In genomic region chr5:110544691-110545069, GRCm38 (mm10) we compare ENCODE assay signal across 8 mouse cellular contexts. TPM values are rescaled to one million over a fixed set of nuclear protein-coding genes. Genes with fewer than 3 reads are reported as not detected.
DNase-seq lines count a peak whose midpoint lies in the region; ATAC-seq and TF ChIP-seq lines count a peak whose summit lies in the region.

No protein-coding gene starts in this region.

- H3K27ac ChIP-seq in ES-Bruce4 (ENCODE audit: insufficient read depth, low read length) = no peak overlapping the region
- H3K27ac ChIP-seq in forebrain, embryonic 13.5 days = no peak overlapping the region
- H3K27ac ChIP-seq in limb, embryonic 15.5 days = no peak overlapping the region

- 2% methylated on average over 24 of the region's 24 CpGs for WGBS in forebrain, embryonic 13.5 days
- WGBS in limb, embryonic 15.5 days = 2% methylated on average over 24 of the region's 24 CpGs

- no peak for TF ChIP-seq POLR2A in ES-Bruce4 (IDR thresholded peaks at IDR 0.05; ENCODE audit: insufficient read depth, low read length)

- no peak for TF ChIP-seq CTCF in ES-Bruce4 (IDR thresholded peaks at IDR 0.05; ENCODE audit: low read depth, low read length)

- peak overlapping the region; percentile 69 for H3K4me2 ChIP-seq in forebrain, embryonic 13.5 days
- H3K4me2 ChIP-seq in limb, embryonic 15.5 days = peak overlapping the region; percentile 78

- no peaks in the 10 kb centered on the region for H3K27me3 ChIP-seq in ES-Bruce4 (ENCODE audit: control insufficient read depth, insufficient read depth, low read length, poor library complexity, severe bottlenecking)
- H3K27me3 ChIP-seq in forebrain, embryonic 13.5 days = peaks cover 68% of the 10 kb centered on the region
- peaks cover 78% of the 10 kb centered on the region for H3K27me3 ChIP-seq in limb, embryonic 15.5 days

- no peaks in the 10 kb centered on the region for H3K36me3 ChIP-seq in ES-Bruce4 (ENCODE audit: control insufficient read depth, insufficient read depth, low read length, poor library complexity, severe bottlenecking)
- H3K36me3 ChIP-seq in forebrain, embryonic 13.5 days (ENCODE audit: poor library complexity, severe bottlenecking) = no peaks in the 10 kb centered on the region
- no peaks in the 10 kb centered on the region for H3K36me3 ChIP-seq in limb, embryonic 15.5 days

- H3K9ac ChIP-seq in ES-Bruce4 (ENCODE audit: low read depth, poor library complexity, severe bottlenecking) = peak overlapping the region; percentile 61; the same call in 1 of the 2 replicates
- H3K9ac ChIP-seq in forebrain, embryonic 13.5 days = peak overlapping the region; percentile 65
- H3K9ac ChIP-seq in limb, embryonic 15.5 days = no peak overlapping the region

- peak; percentile 55 for DNase-seq in cerebellum, adult 11-12 months
- no peak for DNase-seq in cerebellum, postnatal 4 days (ENCODE audit: low spot score in 2 of 2)
- no peak for DNase-seq in thymus, postnatal 10 days (ENCODE audit: low spot score in 2 of 2)
- no peak for DNase-seq in spleen, postnatal 4 days (ENCODE audit: low spot score in 2 of 2)
- no peak for DNase-seq in layer of hippocampus, postnatal 25 days (ENCODE audit: extremely low spot score in 1 of 2, low spot score in 1 of 2)

- H3K9me3 ChIP-seq in ES-Bruce4 (replicated peaks; ENCODE audit: control insufficient read depth, insufficient read depth, low read length, poor library complexity, severe bottlenecking) = no peaks in the 10 kb centered on the region
- H3K9me3 ChIP-seq in forebrain, embryonic 13.5 days (replicated peaks) = no peaks in the 10 kb centered on the region
- no peaks in the 10 kb centered on the region for H3K9me3 ChIP-seq in limb, embryonic 15.5 days

- 0 out of 2 replicates have a peak, but pooled peaks have one; percentile 3 for ATAC-seq in forebrain, embryonic 13.5 days
- ATAC-seq in limb, embryonic 15.5 days (ENCODE audit: insufficient number of reproducible peaks, low FRiP score, low TSS enrichment, low read depth) = no peak

- peak overlapping the region; percentile 49 for H3K4me3 ChIP-seq in ES-Bruce4 (ENCODE audit: low read depth, low read length)
- peak overlapping the region; percentile 46 for H3K4me3 ChIP-seq in forebrain, embryonic 13.5 days
- peak overlapping the region; percentile 42 for H3K4me3 ChIP-seq in limb, embryonic 15.5 days

- H3K4me1 ChIP-seq in ES-Bruce4 (ENCODE audit: control insufficient read depth, insufficient read depth, low read length) = peaks cover 3% of the 10 kb centered on the region
- peaks cover 10% of the 10 kb centered on the region for H3K4me1 ChIP-seq in forebrain, embryonic 13.5 days
- peaks cover 10% of the 10 kb centered on the region for H3K4me1 ChIP-seq in limb, embryonic 15.5 days

- no peak for TF ChIP-seq EP300 in ES-Bruce4 (IDR thresholded peaks at IDR 0.05; ENCODE audit: insufficient read depth, low read depth, low read length)

RNA-seq across cellular contexts. Expression of gene Galnt9, which starts 0.5 kb away (rescaled TPM):
- 0.69 and 1.1 TPM in 2 replicates for polyA plus RNA-seq in ES-Bruce4 (2011; ENCODE audit: insufficient read depth, insufficient read length, low read depth, missing spikeins)
- 4.8 and 5.6 TPM in 2 replicates for polyA plus RNA-seq in forebrain, embryonic 13.5 days (2015; fragmentation: Nextera tagmentation; extraction: Ambion mirVana)
- polyA plus RNA-seq in limb, embryonic 15.5 days (2015; fragmentation: Nextera tagmentation; extraction: Ambion mirVana) = 3.8 and 3.9 TPM in 2 replicates
- 100 to 1,000 TPM; 111 to 124 TPM for total RNA-seq in layer of hippocampus, postnatal 25 days (2021)
